Mouse (Mus musculus) skeletal muscle tissue, postnatal 0 days (tissue): ENCODE results near the gene Mndal. TPM values are rescaled to one million over a fixed set of nuclear protein-coding genes. Genes with fewer than 3 reads are reported as not detected.

ENCODE experiments used
- polyA plus RNA-seq: library from polyadenylated mRNA; unstranded; fragments of >200 nt; fragmentation: Nextera tagmentation; extraction: Ambion mirVana; gene quantifications from 2 replicates; pipeline ENCODE4 v1.2.1, GENCODE M21; 2015

Mndal gene
- polyA plus RNA-seq: 5.9 and 10.4 TPM in 2 replicates

GRCm38 (mm10) chr1:173941924-173942779 is at the start of gene Mndal, which contains the start of gene Ifi203:
Gene Mndal (minus strand): TSS chr1:173942491.
Gene Ifi203 (minus strand): TSS chr1:173942672.

GRCm38 (mm10) chr1:173982694-173983305 is 40.5 kb upstream of the Mndal start, which contains the start of gene Ifi202b:
Gene Ifi202b (minus strand): TSS chr1:173982744.

GRCm38 (mm10) chr1:173912548-173913255 is 29.6 kb downstream of the Mndal start, which contains the start of gene Ifi211:
Gene Ifi211 (minus strand): TSS chr1:173913046.

Other genes with a start within 250 kb of the Mndal start
- 1.5 and 2.1 TPM in 2 replicates for gene Ifi207, start 200.7 kb downstream of the Mndal start, polyA plus RNA-seq
- gene Ifi204, start 175.5 kb downstream of the Mndal start, polyA plus RNA-seq: 3.9 and 6.3 TPM in 2 replicates
- gene Ifi211, start 29.4 kb downstream of the Mndal start, polyA plus RNA-seq: 1.8 and 3.7 TPM in 2 replicates
- 4.5 and 5.0 TPM in 2 replicates for gene Ifi203, start 181 bp upstream of the Mndal start, polyA plus RNA-seq
- 0.32 TPM in 1 of 2 replicates, not detected in the other for gene Ifi202b, start 40.3 kb upstream of the Mndal start, polyA plus RNA-seq
- gene Ifi205, start 89.3 kb upstream of the Mndal start, polyA plus RNA-seq: 0.53 and 1.0 TPM in 2 replicates
- gene Olfr433, start 98.2 kb upstream of the Mndal start, polyA plus RNA-seq: not detected in 2 replicates
- not detected in 2 replicates for gene Olfr432, start 106.7 kb upstream of the Mndal start, polyA plus RNA-seq
- gene Olfr430, start 124.1 kb upstream of the Mndal start, polyA plus RNA-seq: not detected in 2 replicates
- not detected in 2 replicates for gene Olfr429, start 141.8 kb upstream of the Mndal start, polyA plus RNA-seq
- gene Olfr427, start 154.4 kb upstream of the Mndal start, polyA plus RNA-seq: not detected in 2 replicates
- gene Olfr231, start 178.7 kb upstream of the Mndal start, polyA plus RNA-seq: not detected in 2 replicates
- not detected in 2 replicates for gene Olfr424, start 189.0 kb upstream of the Mndal start, polyA plus RNA-seq
- gene Olfr420, start 213.1 kb upstream of the Mndal start, polyA plus RNA-seq: not detected in 2 replicates
- 0.05 and 0.09 TPM in 2 replicates for gene Spta1, start 230.3 kb upstream of the Mndal start, polyA plus RNA-seq